Mouse (Mus musculus): ENCODE results near the gene Mtcl1. TPM values are rescaled to one million over a fixed set of nuclear protein-coding genes. Genes with fewer than 3 reads are reported as not detected.

Gene Mtcl1
- polyA plus RNA-seq, 1 experiment from 2014 or later, result 11.7 TPM

GRCm38 (mm10) chr17:66457278-66457677, 7.7 kb upstream of the Mtcl1 start:
- Histone ChIP-seq H3K9ac (ENCODE audit: low read length) (no peak overlapping the region), H3K9me3 (ENCODE audit: control insufficient read depth, low read length) (no peaks in the 10 kb centered on the region), H3K4me3 (ENCODE audit: low read depth, low read length) (no peak overlapping the region), H3K4me1 (replicated peaks; ENCODE audit: control insufficient read depth, insufficient read depth, low read length) (no peaks in the 10 kb centered on the region), H3K4me2 (ENCODE audit: low read length) (no peak overlapping the region), H3K36me3 (ENCODE audit: control insufficient read depth, insufficient read depth, low read length) (no peaks in the 10 kb centered on the region), H3K27ac (ENCODE audit: low read depth) (no peak overlapping the region), H3K27me3 (replicated peaks; ENCODE audit: control insufficient read depth, insufficient read depth, low read length) (0 out of 2 replicates have a peak, but pooled peaks cover under 1% of the 10 kb centered on the region)
- ATAC-seq (replicated peaks; ENCODE audit: low FRiP score, low TSS enrichment, low read depth), result no peak
- no peak for DNase-seq (ENCODE audit: low spot score)
- WGBS, result 95% methylated on average over 1 of the region's 1 CpGs

- no peak overlapping the region for H3K27ac ChIP-seq (ENCODE audit: low read depth)
- no peaks in the 10 kb centered on the region for H3K36me3 ChIP-seq (ENCODE audit: control insufficient read depth, insufficient read depth, low read length)
- H3K4me1 ChIP-seq (replicated peaks; ENCODE audit: control insufficient read depth, insufficient read depth, low read length), result peaks cover 29% of the 10 kb centered on the region
- peaks cover 34% of the 10 kb centered on the region for H3K27me3 ChIP-seq (replicated peaks; ENCODE audit: control insufficient read depth, insufficient read depth, low read length)
- WGBS, result 4% methylated on average over 11 of the region's 11 CpGs
- H3K4me3 ChIP-seq (ENCODE audit: low read depth, low read length), result peak overlapping the region; percentile 73; the same call in 1 of the 2 replicates
- no peak overlapping the region for H3K9ac ChIP-seq (ENCODE audit: low read length)
- DNase-seq (ENCODE audit: low spot score), result peak; percentile 91
- H3K4me2 ChIP-seq (ENCODE audit: low read length), result peak overlapping the region; percentile 92
- ATAC-seq (replicated peaks; ENCODE audit: low FRiP score, low TSS enrichment, low read depth), result no peak; the same call in 1 of the 2 replicates
- no peaks in the 10 kb centered on the region for H3K9me3 ChIP-seq (ENCODE audit: control insufficient read depth, low read length)
Measured at GRCm38 (mm10) chr17:66451143-66451542, 1.6 kb upstream of the Mtcl1 start.

- peak; percentile 56 for DNase-seq (ENCODE audit: low spot score)
- H3K9ac ChIP-seq (ENCODE audit: low read length), result no peak overlapping the region
- no peaks in the 10 kb centered on the region for H3K9me3 ChIP-seq (ENCODE audit: control insufficient read depth, low read length)
- peaks cover 34% of the 10 kb centered on the region for H3K27me3 ChIP-seq (replicated peaks; ENCODE audit: control insufficient read depth, insufficient read depth, low read length)
- ATAC-seq (replicated peaks; ENCODE audit: low FRiP score, low TSS enrichment, low read depth), result no peak
- peak overlapping the region; percentile 92 for H3K4me2 ChIP-seq (ENCODE audit: low read length)
- no peak overlapping the region for H3K27ac ChIP-seq (ENCODE audit: low read depth)
- 4% methylated on average over 18 of the region's 18 CpGs for WGBS
- peak overlapping the region; percentile 73 for H3K4me3 ChIP-seq (ENCODE audit: low read depth, low read length)
- H3K36me3 ChIP-seq (ENCODE audit: control insufficient read depth, insufficient read depth, low read length), result no peaks in the 10 kb centered on the region
- peaks cover 31% of the 10 kb centered on the region for H3K4me1 ChIP-seq (replicated peaks; ENCODE audit: control insufficient read depth, insufficient read depth, low read length)
Measured at GRCm38 (mm10) chr17:66450526-66451070, 1.0 kb upstream of the Mtcl1 start.

- Histone ChIP-seq H3K9ac (ENCODE audit: low read length) (peak overlapping the region; percentile 61), H3K4me1 (replicated peaks; ENCODE audit: control insufficient read depth, insufficient read depth, low read length) (peaks cover 36% of the 10 kb centered on the region), H3K36me3 (ENCODE audit: control insufficient read depth, insufficient read depth, low read length) (no peaks in the 10 kb centered on the region), H3K4me3 (ENCODE audit: low read depth, low read length) (peak overlapping the region; percentile 73), H3K4me2 (ENCODE audit: low read length) (peak overlapping the region; percentile 92), H3K9me3 (ENCODE audit: control insufficient read depth, low read length) (no peaks in the 10 kb centered on the region), H3K27ac (ENCODE audit: low read depth) (peak overlapping the region; percentile 51; the same call in 1 of the 2 replicates), H3K27me3 (replicated peaks; ENCODE audit: control insufficient read depth, insufficient read depth, low read length) (peaks cover 34% of the 10 kb centered on the region)
- ATAC-seq (replicated peaks; ENCODE audit: low FRiP score, low TSS enrichment, low read depth) (peak; percentile 11), DNase-seq (ENCODE audit: low spot score) (peak; percentile 74)
- WGBS, result under 1% methylated on average over 93 of the region's 136 CpGs
Measured at GRCm38 (mm10) chr17:66448421-66449405, 837 bp downstream of the Mtcl1 start.

- DNase-seq (ENCODE audit: low spot score) (peak; percentile 55), ATAC-seq (replicated peaks; ENCODE audit: low FRiP score, low TSS enrichment, low read depth) (no peak)
- peak overlapping the region; percentile 51; the same call in 1 of the 2 replicates for H3K27ac ChIP-seq (ENCODE audit: low read depth)
- H3K4me3 ChIP-seq (ENCODE audit: low read depth, low read length), result peak overlapping the region; percentile 73
- no peaks in the 10 kb centered on the region for H3K36me3 ChIP-seq (ENCODE audit: control insufficient read depth, insufficient read depth, low read length)
- H3K9me3 ChIP-seq (ENCODE audit: control insufficient read depth, low read length), result no peaks in the 10 kb centered on the region
- H3K4me1 ChIP-seq (replicated peaks; ENCODE audit: control insufficient read depth, insufficient read depth, low read length), result peaks cover 36% of the 10 kb centered on the region
- H3K4me2 ChIP-seq (ENCODE audit: low read length), result peak overlapping the region; percentile 92
- WGBS, result 3% methylated on average over 12 of the region's 13 CpGs
- peaks cover 34% of the 10 kb centered on the region for H3K27me3 ChIP-seq (replicated peaks; ENCODE audit: control insufficient read depth, insufficient read depth, low read length)
- H3K9ac ChIP-seq (ENCODE audit: low read length), result peak overlapping the region; percentile 61
Measured at GRCm38 (mm10) chr17:66447978-66448377, 1.6 kb downstream of the Mtcl1 start.

GRCm38 (mm10) chr17:66447007-66447312, 2.6 kb downstream of the Mtcl1 start:
- Histone ChIP-seq H3K27me3 (replicated peaks; ENCODE audit: control insufficient read depth, insufficient read depth, low read length) (peaks cover 30% of the 10 kb centered on the region), H3K4me2 (ENCODE audit: low read length) (peak overlapping the region; percentile 92), H3K4me1 (replicated peaks; ENCODE audit: control insufficient read depth, insufficient read depth, low read length) (peaks cover 36% of the 10 kb centered on the region), H3K9me3 (ENCODE audit: control insufficient read depth, low read length) (no peaks in the 10 kb centered on the region), H3K36me3 (ENCODE audit: control insufficient read depth, insufficient read depth, low read length) (no peaks in the 10 kb centered on the region), H3K9ac (ENCODE audit: low read length) (peak overlapping the region; percentile 61), H3K4me3 (ENCODE audit: low read depth, low read length) (peak overlapping the region; percentile 73), H3K27ac (ENCODE audit: low read depth) (no peak overlapping the region)
- WGBS, result 43% methylated on average over 7 of the region's 7 CpGs
- ATAC-seq (replicated peaks; ENCODE audit: low FRiP score, low TSS enrichment, low read depth), result no peak
- DNase-seq (ENCODE audit: low spot score), result no peak

GRCm38 (mm10) chr17:66446196-66447006, 3.1 kb downstream of the Mtcl1 start:
- ATAC-seq (replicated peaks; ENCODE audit: low FRiP score, low TSS enrichment, low read depth) (no peak), DNase-seq (ENCODE audit: low spot score) (no peak)

GRCm38 (mm10) chr17:66444059-66444700, 5.4 kb downstream of the Mtcl1 start:
- Histone ChIP-seq H3K9ac (ENCODE audit: low read length) (no peak overlapping the region), H3K27ac (ENCODE audit: low read depth) (no peak overlapping the region), H3K27me3 (replicated peaks; ENCODE audit: control insufficient read depth, insufficient read depth, low read length) (peaks cover 13% of the 10 kb centered on the region), H3K4me2 (ENCODE audit: low read length) (no peak overlapping the region), H3K4me3 (ENCODE audit: low read depth, low read length) (no peak overlapping the region), H3K9me3 (ENCODE audit: control insufficient read depth, low read length) (no peaks in the 10 kb centered on the region), H3K36me3 (ENCODE audit: control insufficient read depth, insufficient read depth, low read length) (no peaks in the 10 kb centered on the region), H3K4me1 (replicated peaks; ENCODE audit: control insufficient read depth, insufficient read depth, low read length) (peaks cover 29% of the 10 kb centered on the region)
- 56% methylated on average over 9 of the region's 9 CpGs for WGBS
- no peak for DNase-seq (ENCODE audit: low spot score)
- ATAC-seq (replicated peaks; ENCODE audit: low FRiP score, low TSS enrichment, low read depth), result no peak

More at GRCm38 (mm10) chr17:66446196-66447006, 3.1 kb downstream of the Mtcl1 start:
- Histone ChIP-seq H3K9me3 (ENCODE audit: control insufficient read depth, low read length) (no peaks in the 10 kb centered on the region), H3K4me3 (ENCODE audit: low read depth, low read length) (peak overlapping the region; percentile 73), H3K27me3 (replicated peaks; ENCODE audit: control insufficient read depth, insufficient read depth, low read length) (peaks cover 27% of the 10 kb centered on the region), H3K36me3 (ENCODE audit: control insufficient read depth, insufficient read depth, low read length) (no peaks in the 10 kb centered on the region), H3K4me2 (ENCODE audit: low read length) (peak overlapping the region; percentile 92), H3K9ac (ENCODE audit: low read length) (peak overlapping the region; percentile 61), H3K27ac (ENCODE audit: low read depth) (no peak overlapping the region), H3K4me1 (replicated peaks; ENCODE audit: control insufficient read depth, insufficient read depth, low read length) (peaks cover 36% of the 10 kb centered on the region)
- WGBS, result 45% methylated on average over 7 of the region's 7 CpGs

All from intestine, embryonic 14.5 days (tissue).